Mouse (Mus musculus) spleen, adult 2 months (tissue): ENCODE results near the gene Olfr702. TPM values are rescaled to one million over a fixed set of nuclear protein-coding genes. Genes with fewer than 3 reads are reported as not detected.

ENCODE experiments used
- DNase-seq, 2 experiments: peaks; one replicate each; pipeline versions ENCODE4 v3.0.0 to v3.0.0-alpha.2; 2012 to 2021; ENCODE audit warnings: low spot score in 2 of 2, low read depth in 1 of 2
- H3K27ac ChIP-seq: fragments of 200-500 bp; 2 replicates; pipeline ENCODE4 v1.5.1; 2012; ENCODE audit warnings: low read length, inconsistent platforms; ENCODE audit not compliant: insufficient read depth
- H3K27me3 ChIP-seq: fragments of 200-500 bp; 2 replicates; pipeline ENCODE4 v1.6.1; 2012; ENCODE audit warnings: mild to moderate bottlenecking, moderate library complexity, low read length, inconsistent platforms; ENCODE audit not compliant: control insufficient read depth, insufficient read depth
- H3K36me3 ChIP-seq: fragments of 200-500 bp; 2 replicates; pipeline ENCODE4 v1.6.1; 2012; ENCODE audit warnings: mild to moderate bottlenecking, low read length, inconsistent platforms; ENCODE audit not compliant: control insufficient read depth, insufficient read depth
- H3K4me1 ChIP-seq: fragments of 200-500 bp; 2 replicates; pipeline ENCODE4 v1.6.1; 2011; ENCODE audit warnings: inconsistent platforms; ENCODE audit not compliant: control insufficient read depth, insufficient read depth, insufficient read length
- H3K4me3 ChIP-seq: fragments of 200-500 bp; 2 replicates; pipeline ENCODE4 v1.5.1; 2011; ENCODE audit warnings: mild to moderate bottlenecking, inconsistent platforms; ENCODE audit not compliant: insufficient read depth, insufficient read length; ENCODE audit errors: extremely low read depth
- CTCF ChIP-seq: fragments of 200-500 bp; IDR thresholded peaks from 2 replicates; pipeline ENCODE4 v1.5.1; 2011; ENCODE audit warnings: mild to moderate bottlenecking, inconsistent platforms; ENCODE audit not compliant: insufficient read depth, insufficient read length, insufficient replicate concordance; ENCODE audit errors: extremely low read depth
- POLR2A ChIP-seq: fragments of 200-500 bp; IDR thresholded peaks from 2 replicates; pipeline ENCODE4 v1.6.1; 2011; ENCODE audit warnings: low read depth, low read length, inconsistent platforms
- WGBS: fragments of 180-500 bp; shearing (Covaris S2); methylation state at CpG from one replicate; pipeline ENCODE4 v1.1.7; 2018; 5-methylcytosine and 5-hydroxymethylcytosine counted together
- polyA plus RNA-seq: library from polyadenylated mRNA; depleted of rRNA; stranded (reverse); fragments of >200 nt; gene quantifications from 2 replicates; pipeline ENCODE4 v1.2.3, GENCODE M21; 2012; rRNA removed

The Olfr702 gene
- polyA plus RNA-seq, 1 experiment = not detected

DNA sequence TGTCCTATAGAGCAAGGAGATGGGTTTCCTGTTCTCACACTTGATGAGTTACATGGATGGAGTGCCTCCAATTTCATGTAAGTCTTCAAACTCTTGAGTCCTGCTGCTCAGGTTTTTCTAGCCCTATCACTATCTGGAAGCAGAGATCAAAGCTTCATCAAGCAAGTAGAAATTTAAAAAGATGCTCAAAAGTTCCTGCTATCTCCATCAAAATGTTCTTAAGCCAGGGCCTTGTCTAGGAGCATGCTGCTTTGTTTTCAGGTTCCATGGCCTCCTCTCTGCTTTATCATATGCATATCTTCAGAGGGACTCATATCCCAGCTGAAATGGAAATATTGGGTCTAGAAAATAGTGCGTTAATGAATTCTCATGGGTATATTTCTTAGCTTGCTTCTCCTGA is 25.0 kb downstream of the Olfr702 start, which contains the start of gene Olfr700:
Gene Olfr700, minus strand, starts transcription at position 101 of the 400 bp plus-strand sequence.
- TF ChIP-seq CTCF (no peak), POLR2A (no peak)
- Histone ChIP-seq H3K27me3 (no peaks in the 10 kb centered on the region), H3K4me3 (no peak within 1 kb of the TSS), H3K4me1 (no peaks in the 10 kb centered on the region), H3K27ac (no peak within 1 kb of the TSS), H3K36me3 (no peaks in the 10 kb centered on the region)
- no peak for DNase-seq
- WGBS = 88% methylated on average over 1 of the region's 1 CpGs

DNA sequence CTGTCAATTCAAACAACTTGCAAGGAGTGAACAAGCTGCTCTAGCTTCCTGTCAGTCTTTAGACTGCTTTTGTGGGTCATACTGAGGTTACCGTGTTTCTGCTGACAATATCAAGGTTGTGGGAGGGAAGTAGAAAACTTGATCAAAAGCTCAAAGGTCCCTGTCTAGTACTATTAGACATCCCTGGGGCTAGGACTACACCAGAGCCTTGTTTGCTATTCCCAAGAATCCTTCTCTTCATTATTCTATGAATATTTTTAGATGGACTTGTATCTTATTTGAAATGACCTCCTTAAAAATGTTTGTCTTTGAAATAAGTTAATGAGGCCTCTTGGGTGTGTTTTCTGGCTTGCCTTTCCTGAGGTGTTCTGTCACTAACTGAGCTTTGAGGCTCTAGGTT is 40.6 kb downstream of the Olfr702 start, which contains the start of gene Olfr699:
Gene Olfr699, minus strand, starts transcription at position 101 of the 400 bp plus-strand sequence.
- no peak for TF ChIP-seq POLR2A
- no peak for TF ChIP-seq CTCF
- Histone ChIP-seq H3K4me3 (no peak within 1 kb of the TSS), H3K4me1 (no peaks in the 10 kb centered on the region), H3K36me3 (no peaks in the 10 kb centered on the region), H3K27ac (no peak within 1 kb of the TSS), H3K27me3 (no peaks in the 10 kb centered on the region)
- no peak for DNase-seq
- WGBS = 32% methylated on average over 1 of the region's 1 CpGs

DNA sequence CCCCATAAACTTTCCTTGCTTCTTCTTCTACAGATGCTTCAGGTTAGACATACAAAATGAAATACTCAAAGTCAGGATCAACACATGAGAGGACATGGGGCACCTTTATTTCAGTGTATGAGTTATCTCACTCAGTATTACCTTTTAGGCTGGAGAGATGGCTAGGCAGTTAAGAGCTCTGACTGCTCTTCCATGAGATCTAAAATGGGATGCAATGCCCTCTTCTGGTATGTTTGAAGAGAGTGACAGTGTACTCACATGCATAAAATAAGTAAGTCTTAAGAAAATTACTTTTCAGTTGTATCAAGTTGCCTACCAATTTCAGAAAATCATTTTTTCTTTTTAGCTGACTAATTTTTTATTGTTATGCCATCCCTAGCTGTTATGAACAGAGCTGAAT is 45.4 kb downstream of the Olfr702 start:
- H3K27me3 ChIP-seq = no peaks in the 10 kb centered on the region
- H3K4me3 ChIP-seq = no peak overlapping the region
- no peak overlapping the region for H3K27ac ChIP-seq
- no peaks in the 10 kb centered on the region for H3K4me1 ChIP-seq
- peak in 1 of 2 experiments; percentile 8 for DNase-seq
- TF ChIP-seq POLR2A (no peak), CTCF (no peak)
- H3K36me3 ChIP-seq = no peaks in the 10 kb centered on the region

Other genes with a start within 250 kb of the Olfr702 start
- gene Olfr693, start 153.3 kb downstream of the Olfr702 start, polyA plus RNA-seq = not detected in 2 replicates
- gene Olfr694, start 142.1 kb downstream of the Olfr702 start, polyA plus RNA-seq = not detected in 2 replicates
- not detected in 2 replicates for gene Olfr695, start 117.5 kb downstream of the Olfr702 start, polyA plus RNA-seq
- gene Olfr697, start 91.5 kb downstream of the Olfr702 start, polyA plus RNA-seq = not detected in 2 replicates
- gene Olfr698, start 78.5 kb downstream of the Olfr702 start, polyA plus RNA-seq = not detected in 2 replicates
- gene Olfr699, start 40.7 kb downstream of the Olfr702 start, polyA plus RNA-seq = not detected in 2 replicates
- not detected in 2 replicates for gene Olfr700, start 25.1 kb downstream of the Olfr702 start, polyA plus RNA-seq
- gene Olfr701, start 19.8 kb downstream of the Olfr702 start, polyA plus RNA-seq = not detected in 2 replicates
- gene Olfr703, start 9.5 kb upstream of the Olfr702 start, polyA plus RNA-seq = not detected in 2 replicates
- gene Olfr704, start 29.3 kb upstream of the Olfr702 start, polyA plus RNA-seq = not detected in 2 replicates
- gene Olfr705, start 43.0 kb upstream of the Olfr702 start, polyA plus RNA-seq = not detected in 2 replicates
- gene Olfr706, start 54.3 kb upstream of the Olfr702 start, polyA plus RNA-seq = not detected in 2 replicates
- not detected in 2 replicates for gene Olfr707, start 67.3 kb upstream of the Olfr702 start, polyA plus RNA-seq
- not detected in 2 replicates for gene Olfr1532-ps1, start 74.1 kb upstream of the Olfr702 start, polyA plus RNA-seq
- not detected in 2 replicates for gene Olfr709-ps1, start 98.3 kb upstream of the Olfr702 start, polyA plus RNA-seq
- gene Olfr710, start 114.4 kb upstream of the Olfr702 start, polyA plus RNA-seq = not detected in 2 replicates
- not detected in 2 replicates for gene Olfr6, start 130.0 kb upstream of the Olfr702 start, polyA plus RNA-seq
- gene Olfr711, start 141.6 kb upstream of the Olfr702 start, polyA plus RNA-seq = not detected in 2 replicates
- gene Olfr2, start 172.2 kb upstream of the Olfr702 start, polyA plus RNA-seq = not detected in 2 replicates
- not detected in 2 replicates for gene Olfr713, start 197.3 kb upstream of the Olfr702 start, polyA plus RNA-seq
- gene Olfr714, start 237.1 kb upstream of the Olfr702 start, polyA plus RNA-seq = not detected in 2 replicates